9 mouse cellular contexts compared by ENCODE assay signal in the genomic region with DNA sequence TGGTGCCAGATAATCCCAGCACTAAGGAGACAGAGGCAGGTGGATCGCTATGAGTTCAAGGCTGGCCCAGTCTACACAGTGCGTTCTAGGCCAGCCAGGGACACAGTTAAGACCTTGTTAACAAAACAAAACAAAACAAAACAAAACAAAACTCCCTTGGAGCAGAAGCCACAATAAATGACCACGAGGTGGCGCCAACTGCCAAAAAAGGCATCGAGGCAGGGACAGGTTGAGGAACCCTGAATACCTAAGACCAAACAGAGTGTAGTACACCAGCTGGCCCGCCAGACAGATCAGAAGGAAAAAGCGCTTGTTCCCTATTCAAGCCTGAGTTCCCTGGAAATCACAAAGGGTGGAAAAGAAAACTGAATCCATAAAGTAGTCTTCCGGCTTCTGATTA. TPM values are rescaled to one million over a fixed set of nuclear protein-coding genes. Genes with fewer than 3 reads are reported as not detected.
DNase-seq lines count a peak whose midpoint lies in the region; ATAC-seq and TF ChIP-seq lines count a peak whose summit lies in the region.
"Had no signal": no experiment of that assay in that cellular context is flagged by ENCODE, and none has a peak within 500 bp of the region (broad histone marks: within the 10 kb centered on the region; RNA-seq: fewer than 3 reads in every experiment).

No protein-coding gene starts in this region.

- peaks cover 3% of the 10 kb centered on the region for H3K4me1 ChIP-seq in heart, adult 2 months (ENCODE audit: control insufficient read depth, insufficient read depth, low read length)
- H3K4me1 ChIP-seq in heart, embryonic 10.5 days = peaks cover 35% of the 10 kb centered on the region
- H3K4me1 ChIP-seq in CH12.LX (ENCODE audit: control insufficient read depth in 1 of 2, insufficient read depth in 2 of 2) = peaks cover 4 to 43% of the 10 kb centered on the region in 2 experiments; a peak in 3 of 4 replicates
- H3K4me1 ChIP-seq in forebrain, embryonic 12.5 days = peaks cover 21% of the 10 kb centered on the region
- peaks cover 3% of the 10 kb centered on the region; the same call in 1 of the 2 replicates for H3K4me1 ChIP-seq in small intestine, adult 2 months (ENCODE audit: control insufficient read depth, insufficient read depth, insufficient read length, low read length)

- peak; percentile 63 to 73 for DNase-seq in heart, adult 2 months
- DNase-seq in heart, embryonic 10.5 days (ENCODE audit: low spot score) = no peak
- DNase-seq in CH12.LX (ENCODE audit: extremely low read depth) = peak; percentile 88
- peak; percentile 74 for DNase-seq in c-Kit-positive CD71-positive TER-119-positive erythroid progenitor cells, embryonic 14.5 days (ENCODE audit: low spot score)
- peak; percentile 79 for DNase-seq in kidney, adult 9 months
- DNase-seq in lung, postnatal 14 days = peak; percentile 86

- H3K9ac ChIP-seq in heart, adult 2 months (ENCODE audit: low read depth, low read length) = no peak overlapping the region
- no peak overlapping the region for H3K9ac ChIP-seq in CH12.LX (ENCODE audit: insufficient read depth, low read depth)
- H3K9ac ChIP-seq in forebrain, embryonic 12.5 days = no peak overlapping the region

- H3K36me3 ChIP-seq in heart, adult 2 months (ENCODE audit: control insufficient read depth, insufficient read depth, low read length) = no peaks in the 10 kb centered on the region
- H3K36me3 ChIP-seq in heart, embryonic 10.5 days = peaks cover 42% of the 10 kb centered on the region
- peaks cover 39 to 72% of the 10 kb centered on the region in 2 experiments for H3K36me3 ChIP-seq in CH12.LX (replicated peaks in 1 of 2; ENCODE audit: control insufficient read depth in 1 of 2, insufficient read depth in 1 of 2, low read length in 1 of 2)
- H3K36me3 ChIP-seq in forebrain, embryonic 12.5 days (replicated peaks) = peaks cover 29% of the 10 kb centered on the region; the same call in 1 of the 2 replicates
- peaks cover 14% of the 10 kb centered on the region for H3K36me3 ChIP-seq in small intestine, adult 2 months (ENCODE audit: control insufficient read depth, insufficient read depth, low read length)

- intact Hi-C loops in heart, adult 2 months (cut with DNase I) = loop anchor here (1.0 to 10.0 kb wide), 3 partner anchors 10 to 108 kb away; no protein-coding TSS in a partner anchor

- no peaks in the 10 kb centered on the region; the same call in none of the 2 replicates for H3K79me2 ChIP-seq in heart, adult 2 months (replicated peaks; ENCODE audit: control insufficient read depth, insufficient read depth, low read length)
- no peaks in the 10 kb centered on the region for H3K79me2 ChIP-seq in CH12.LX (replicated peaks; ENCODE audit: control insufficient read depth, extremely low read depth, insufficient read depth, poor library complexity, severe bottlenecking)

- H3K9me3 ChIP-seq in heart, embryonic 10.5 days = no peaks in the 10 kb centered on the region
- H3K9me3 ChIP-seq in CH12.LX (replicated peaks; ENCODE audit: low read length) = no peaks in the 10 kb centered on the region
- H3K9me3 ChIP-seq in forebrain, embryonic 12.5 days = no peaks in the 10 kb centered on the region

- H3K4me2 ChIP-seq in CH12.LX (ENCODE audit: insufficient read depth, low read depth, poor library complexity, severe bottlenecking) = no peak overlapping the region
- H3K4me2 ChIP-seq in forebrain, embryonic 12.5 days = no peak overlapping the region

- no peak for TF ChIP-seq POLR2A in heart, adult 2 months (IDR thresholded peaks at IDR 0.05; ENCODE audit: insufficient read depth, low read depth, low read length)
- TF ChIP-seq POLR2A in CH12.LX (IDR thresholded peaks at IDR 0.05; ENCODE audit: low read depth, low read length) = no peak
- no peak for TF ChIP-seq POLR2A in small intestine, adult 2 months (IDR thresholded peaks at IDR 0.05; ENCODE audit: low read depth, low read length)

- no peaks in the 10 kb centered on the region for H3K27me3 ChIP-seq in heart, adult 2 months (ENCODE audit: control insufficient read depth, insufficient read depth, low read length)
- 0 out of 2 replicates have a peak, but pooled peaks cover 4% of the 10 kb centered on the region for H3K27me3 ChIP-seq in heart, embryonic 10.5 days (ENCODE audit: insufficient read depth, poor library complexity, severe bottlenecking)
- no peaks in the 10 kb centered on the region for H3K27me3 ChIP-seq in CH12.LX (replicated peaks)
- H3K27me3 ChIP-seq in forebrain, embryonic 12.5 days = peaks cover 20% of the 10 kb centered on the region
- no peaks in the 10 kb centered on the region for H3K27me3 ChIP-seq in small intestine, adult 2 months (ENCODE audit: control insufficient read depth, insufficient read depth, low read length)

- dilution Hi-C loops in CH12.LX (cut with MboI; ENCODE audit: extremely low pct_ligation_motif_present, extremely low pct_unique_long_range_greater_than_20kb, low sequenced_read_pairs) = no loop called here

- no peak overlapping the region for H3K4me3 ChIP-seq in heart, adult 2 months
- H3K4me3 ChIP-seq in heart, embryonic 10.5 days = no peak overlapping the region
- H3K4me3 ChIP-seq in CH12.LX (replicated peaks in 1 of 3; ENCODE audit: low read depth in 2 of 3, low read length in 2 of 3, poor library complexity in 1 of 3) = no peak overlapping the region
- no peak overlapping the region for H3K4me3 ChIP-seq in forebrain, embryonic 12.5 days (replicated peaks)
- H3K4me3 ChIP-seq in small intestine, adult 2 months (ENCODE audit: low read depth, low read length) = no peak overlapping the region

- 26% methylated on average over 8 of the region's 8 CpGs for WGBS in heart, adult 2 months
- WGBS in heart, embryonic 10.5 days = 20% methylated on average over 8 of the region's 8 CpGs
- WGBS in forebrain, embryonic 12.5 days = 22% methylated on average over 8 of the region's 8 CpGs
- 21% methylated on average over 8 of the region's 8 CpGs for WGBS in small intestine, adult 2 months

- ATAC-seq in forebrain, embryonic 12.5 days (ENCODE audit: low FRiP score) = 0 out of 2 replicates have a peak, but pooled peaks have one; percentile 28

- in situ Hi-C loops in CH12.LX (cut with MboI; ENCODE audit: low pct_ligation_motif_present, low pct_unique_long_range_greater_than_20kb, low sequenced_read_pairs) = no loop called here

- TF ChIP-seq EP300 in heart, adult 2 months (IDR thresholded peaks at IDR 0.05; ENCODE audit: insufficient read depth, low read depth, low read length) = 0 out of 2 replicates have a peak, but pooled peaks have one; percentile 66
- TF ChIP-seq EP300 in CH12.LX (IDR thresholded peaks at IDR 0.05; ENCODE audit: low read length) = no peak

- no peak overlapping the region for H3K27ac ChIP-seq in heart, adult 2 months
- no peak overlapping the region for H3K27ac ChIP-seq in heart, embryonic 10.5 days
- no peak overlapping the region for H3K27ac ChIP-seq in CH12.LX (ENCODE audit: insufficient read depth, low read depth)
- no peak overlapping the region for H3K27ac ChIP-seq in forebrain, embryonic 12.5 days
- H3K27ac ChIP-seq in small intestine, adult 2 months (ENCODE audit: insufficient read depth, low read depth, low read length) = no peak overlapping the region

- TF ChIP-seq CTCF in heart, adult 2 months (IDR thresholded peaks at IDR 0.05) = peak; percentile 86
- peak; percentile 50 to 97 for TF ChIP-seq CTCF in CH12.LX (conservative IDR thresholded peaks at IDR 0.05 in 1 of 2, IDR thresholded peaks at IDR 0.05 in 1 of 2; ENCODE audit: low read depth in 2 of 2, low read length in 2 of 2)
- TF ChIP-seq CTCF in small intestine, adult 2 months (IDR thresholded peaks at IDR 0.05; ENCODE audit: extremely low read depth, insufficient read length, insufficient replicate concordance, low read depth, low read length) = peak; percentile 88; the same call in 1 of the 2 replicates

- peak; percentile 93 for TF ChIP-seq RAD21 in CH12.LX (IDR thresholded peaks at IDR 0.05; ENCODE audit: low read depth, low read length)

RNA-seq across cellular contexts. Expression of a gene that starts 5.2 kb away (rescaled TPM):
- total RNA-seq in heart, adult 2 months (2021) = 10 to 100 TPM; 22.8 to 23.9 TPM
- 70.3 and 92.8 TPM in 2 replicates for polyA plus RNA-seq in heart, adult 2 months (2012; rRNA removed)
- 40.8 and 42.4 TPM in 2 replicates for polyA plus RNA-seq in heart, embryonic 10.5 days (2016; fragmentation: Nextera tagmentation; extraction: Ambion mirVana)
- 30.1 and 37.6 TPM in 2 replicates for total RNA-seq in CH12.LX (2012; rRNA removed)
- 24.7 TPM in 2 replicates for total RNA-seq in CH12.LX (2014; rRNA removed)
- 27.2 and 34.2 TPM in 2 replicates for polyA plus RNA-seq in CH12.LX (2012; ENCODE audit: insufficient read length, low read depth)
- 18.3 and 19.1 TPM in 2 replicates for polyA plus RNA-seq in forebrain, embryonic 12.5 days (2016; fragmentation: Nextera tagmentation; extraction: Ambion mirVana)
- polyA plus RNA-seq in small intestine, adult 2 months (2012; rRNA removed) = 56.7 and 64.4 TPM in 2 replicates

RNA-seq across cellular contexts. Expression of a gene that starts 9.5 kb away (rescaled TPM):
- 1 to 10 TPM; 5.1 to 6.2 TPM for total RNA-seq in heart, adult 2 months (2021)
- polyA plus RNA-seq in heart, adult 2 months (2012; rRNA removed) = 5.2 and 6.0 TPM in 2 replicates
- polyA plus RNA-seq in heart, embryonic 10.5 days (2016; fragmentation: Nextera tagmentation; extraction: Ambion mirVana) = 21.3 and 26.3 TPM in 2 replicates
- total RNA-seq in CH12.LX (2012; rRNA removed) = 40.3 and 41.9 TPM in 2 replicates
- 36.2 and 39.1 TPM in 2 replicates for total RNA-seq in CH12.LX (2014; rRNA removed)
- polyA plus RNA-seq in CH12.LX (2012; ENCODE audit: insufficient read length, low read depth) = 39.6 and 41.5 TPM in 2 replicates
- 25.0 and 29.3 TPM in 2 replicates for polyA plus RNA-seq in forebrain, embryonic 12.5 days (2016; fragmentation: Nextera tagmentation; extraction: Ambion mirVana)
- polyA plus RNA-seq in small intestine, adult 2 months (2012; rRNA removed) = 4.9 and 7.5 TPM in 2 replicates

RNA-seq across cellular contexts. Expression of a gene that starts 11.6 kb away (rescaled TPM):
- 10 to 100 TPM; 10.0 to 13.3 TPM for total RNA-seq in heart, adult 2 months (2021)
- 11.8 and 13.8 TPM in 2 replicates for polyA plus RNA-seq in heart, adult 2 months (2012; rRNA removed)
- 69.7 and 84.1 TPM in 2 replicates for polyA plus RNA-seq in heart, embryonic 10.5 days (2016; fragmentation: Nextera tagmentation; extraction: Ambion mirVana)
- 113 and 123 TPM in 2 replicates for total RNA-seq in CH12.LX (2012; rRNA removed)
- total RNA-seq in CH12.LX (2014; rRNA removed) = 162 and 208 TPM in 2 replicates
- polyA plus RNA-seq in CH12.LX (2012; ENCODE audit: insufficient read length, low read depth) = 106 and 131 TPM in 2 replicates
- 61.4 and 62.7 TPM in 2 replicates for polyA plus RNA-seq in forebrain, embryonic 12.5 days (2016; fragmentation: Nextera tagmentation; extraction: Ambion mirVana)
- polyA plus RNA-seq in small intestine, adult 2 months (2012; rRNA removed) = 11.5 and 22.5 TPM in 2 replicates

RNA-seq across cellular contexts. Expression of a gene that starts 16.8 kb away (rescaled TPM):
- not detected for total RNA-seq in heart, adult 2 months (2021)
- polyA plus RNA-seq in heart, adult 2 months (2012; rRNA removed) = 0.03 and 0.37 TPM in 2 replicates
- polyA plus RNA-seq in heart, embryonic 10.5 days (2016; fragmentation: Nextera tagmentation; extraction: Ambion mirVana) = 0.14 TPM in 1 of 2 replicates, not detected in the other
- total RNA-seq in CH12.LX (2012; rRNA removed) (16.8 and 20.0 TPM in 2 replicates), CH12.LX (2014; rRNA removed) (51.6 and 52.1 TPM in 2 replicates)
- 45.3 and 47.5 TPM in 2 replicates for polyA plus RNA-seq in CH12.LX (2012; ENCODE audit: insufficient read length, low read depth)
- polyA plus RNA-seq in forebrain, embryonic 12.5 days (2016; fragmentation: Nextera tagmentation; extraction: Ambion mirVana) = not detected in 2 replicates
- polyA plus RNA-seq in small intestine, adult 2 months (2012; rRNA removed) = 0.85 and 1.4 TPM in 2 replicates
- total RNA-seq: layer of hippocampus, adult 18-20 months had no signal

RNA-seq across cellular contexts. Expression of a gene that starts 50.7 kb away (rescaled TPM):
- 10 to 100 TPM; 27.1 to 27.2 TPM for total RNA-seq in heart, adult 2 months (2021)
- polyA plus RNA-seq in heart, adult 2 months (2012; rRNA removed) = 59.5 and 79.9 TPM in 2 replicates
- polyA plus RNA-seq in heart, embryonic 10.5 days (2016; fragmentation: Nextera tagmentation; extraction: Ambion mirVana) = 43.8 and 44.5 TPM in 2 replicates
- total RNA-seq in CH12.LX (2012; rRNA removed) (51.7 and 58.7 TPM in 2 replicates), CH12.LX (2014; rRNA removed) (43.1 and 47.9 TPM in 2 replicates)
- 66.8 and 79.8 TPM in 2 replicates for polyA plus RNA-seq in CH12.LX (2012; ENCODE audit: insufficient read length, low read depth)
- polyA plus RNA-seq in forebrain, embryonic 12.5 days (2016; fragmentation: Nextera tagmentation; extraction: Ambion mirVana) = 50.2 and 50.9 TPM in 2 replicates
- polyA plus RNA-seq in small intestine, adult 2 months (2012; rRNA removed) = 25.1 and 35.7 TPM in 2 replicates
